Mouse (Mus musculus) kidney, embryonic 15.5 days (tissue): Measurements from ENCODE around the gene Fntb. TPM values are rescaled to one million over a fixed set of nuclear protein-coding genes. Genes with fewer than 3 reads are reported as not detected.

Source experiments
- ATAC-seq: fragments of 200-750 bp; cut with Nextera tagmentation; replicated peaks from 2 replicates; pipeline ENCODE4 v1.8.0; 2017; ENCODE audit warnings: moderate TSS enrichment; ENCODE audit not compliant: low FRiP score
- H3K27ac ChIP-seq: fragments of 300-500 bp; sonication (generic); 2 replicates; pipeline ENCODE4 v1.5.1; 2015; ENCODE audit warnings: mild to moderate bottlenecking, inconsistent platforms
- H3K27me3 ChIP-seq: fragments of 300-500 bp; sonication (generic); 2 replicates; pipeline ENCODE4 v1.6.1; 2015; ENCODE audit warnings: inconsistent platforms
- H3K36me3 ChIP-seq: fragments of 300-500 bp; sonication (generic); 2 replicates; pipeline ENCODE4 v1.6.1; 2015; ENCODE audit warnings: inconsistent platforms
- H3K4me1 ChIP-seq: fragments of 300-500 bp; sonication (generic); 2 replicates; pipeline ENCODE4 v1.6.1; 2015; ENCODE audit warnings: inconsistent platforms
- H3K4me2 ChIP-seq: fragments of 300-500 bp; sonication (generic); 2 replicates; pipeline ENCODE4 v1.6.1; 2015; ENCODE audit warnings: moderate library complexity, mild to moderate bottlenecking, inconsistent platforms
- H3K4me3 ChIP-seq: fragments of 300-500 bp; sonication (generic); replicated peaks from 2 replicates; pipeline ENCODE4 v1.5.1; 2015; ENCODE audit warnings: mild to moderate bottlenecking, inconsistent platforms
- H3K9ac ChIP-seq: fragments of 300-500 bp; sonication (generic); 2 replicates; pipeline ENCODE4 v1.6.1; 2015; ENCODE audit warnings: mild to moderate bottlenecking, inconsistent platforms
- H3K9me3 ChIP-seq: fragments of 300-500 bp; sonication (generic); replicated peaks from 2 replicates; pipeline ENCODE4 v1.6.1; 2016; ENCODE audit warnings: inconsistent platforms
- WGBS: fragments of 180-500 bp; shearing (Covaris S2); methylation state at CpG from one replicate; pipeline ENCODE4 v1.1.7; 2015; ENCODE audit warnings: mixed read lengths; 5-methylcytosine and 5-hydroxymethylcytosine counted together
- polyA plus RNA-seq: library from polyadenylated mRNA; unstranded; fragments of >200 nt; fragmentation: Nextera tagmentation; extraction: Ambion mirVana; gene quantifications from 2 replicates; pipeline ENCODE4 v1.2.1, GENCODE M21; 2015

The Fntb gene
- polyA plus RNA-seq, 1 experiment from 2014 or later = 43.7 TPM

GRCm38 (mm10) chr12:76895777-76896176, 130.4 kb downstream of the Fntb start:
- Histone ChIP-seq H3K4me3 (no peak overlapping the region), H3K4me2 (no peak overlapping the region), H3K27me3 (no peaks in the 10 kb centered on the region), H3K4me1 (0 out of 2 replicates have a peak, but pooled peaks cover 4% of the 10 kb centered on the region), H3K27ac (no peak overlapping the region), H3K36me3 (peaks cover 33% of the 10 kb centered on the region), H3K9me3 (no peaks in the 10 kb centered on the region), H3K9ac (no peak overlapping the region)
- 45% methylated on average over 7 of the region's 7 CpGs for WGBS
- no peak for ATAC-seq

DNA sequence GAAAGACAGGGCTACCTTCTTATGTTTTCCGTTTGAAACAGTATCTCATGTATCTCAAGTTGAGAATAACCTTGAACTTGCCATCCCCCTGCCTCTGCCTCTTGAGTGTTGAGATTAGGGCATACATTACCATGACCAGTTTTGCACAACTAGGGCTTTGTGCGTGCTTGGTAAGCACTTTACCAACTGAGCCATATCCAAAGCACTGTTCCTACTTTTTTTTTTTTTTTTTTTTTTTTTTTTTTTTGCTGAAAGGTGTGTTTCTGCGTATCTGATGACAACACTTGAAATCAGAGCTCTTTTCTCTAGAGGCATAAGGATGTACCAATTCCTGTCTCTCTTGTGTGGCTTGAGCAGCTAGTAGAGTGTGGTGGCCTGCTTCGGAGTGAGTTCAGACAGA, 131.2 kb downstream of the Fntb start:
- Histone ChIP-seq H3K9me3 (no peaks in the 10 kb centered on the region), H3K9ac (no peak overlapping the region), H3K4me1 (0 out of 2 replicates have a peak, but pooled peaks cover 4% of the 10 kb centered on the region), H3K4me2 (no peak overlapping the region), H3K36me3 (peaks cover 37% of the 10 kb centered on the region), H3K27ac (no peak overlapping the region), H3K4me3 (no peak overlapping the region), H3K27me3 (no peaks in the 10 kb centered on the region)
- no peak for ATAC-seq
- WGBS = 94% methylated on average over 4 of the region's 4 CpGs

DNA sequence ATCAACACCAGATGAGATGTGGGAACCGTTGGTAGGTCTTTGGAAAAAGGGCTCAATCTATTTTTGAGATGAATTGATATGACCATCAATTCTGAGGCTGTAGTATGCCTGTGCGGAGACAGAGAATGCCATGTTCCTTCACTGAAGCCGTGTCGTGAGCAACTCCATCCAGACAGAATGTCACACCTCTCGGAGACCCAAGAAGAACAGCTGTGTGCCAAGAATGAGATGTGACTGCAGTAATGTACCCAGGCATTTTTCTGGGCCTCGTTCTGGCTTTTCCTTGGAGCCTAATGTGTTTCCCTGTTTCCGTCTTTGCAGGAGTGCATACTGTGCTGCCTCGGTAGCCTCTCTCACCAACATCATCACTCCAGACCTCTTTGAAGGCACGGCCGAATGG, 131.6 kb downstream of the Fntb start:
- Histone ChIP-seq H3K27me3 (no peaks in the 10 kb centered on the region), H3K4me3 (no peak overlapping the region), H3K9ac (no peak overlapping the region), H3K36me3 (peaks cover 37% of the 10 kb centered on the region), H3K4me2 (no peak overlapping the region), H3K27ac (no peak overlapping the region), H3K9me3 (no peaks in the 10 kb centered on the region), H3K4me1 (0 out of 2 replicates have a peak, but pooled peaks cover 4% of the 10 kb centered on the region)
- WGBS = 82% methylated on average over 10 of the region's 10 CpGs
- no peak for ATAC-seq

GRCm38 (mm10) chr12:76898141-76898540, 132.8 kb downstream of the Fntb start:
- no peak overlapping the region for H3K9ac ChIP-seq
- H3K4me3 ChIP-seq = no peak overlapping the region
- H3K4me2 ChIP-seq = no peak overlapping the region
- H3K4me1 ChIP-seq = 0 out of 2 replicates have a peak, but pooled peaks cover 4% of the 10 kb centered on the region
- ATAC-seq = no peak
- no peaks in the 10 kb centered on the region for H3K9me3 ChIP-seq
- H3K27ac ChIP-seq = no peak overlapping the region
- no peaks in the 10 kb centered on the region for H3K27me3 ChIP-seq
- peaks cover 37% of the 10 kb centered on the region for H3K36me3 ChIP-seq

GRCm38 (mm10) chr12:76899261-76899975, 134.0 kb downstream of the Fntb start:
- Histone ChIP-seq H3K4me3 (no peak overlapping the region), H3K27me3 (no peaks in the 10 kb centered on the region), H3K4me1 (0 out of 2 replicates have a peak, but pooled peaks cover 4% of the 10 kb centered on the region), H3K36me3 (peaks cover 35% of the 10 kb centered on the region), H3K4me2 (no peak overlapping the region), H3K27ac (no peak overlapping the region), H3K9me3 (no peaks in the 10 kb centered on the region), H3K9ac (no peak overlapping the region)
- no peak for ATAC-seq
- WGBS = 84% methylated on average over 10 of the region's 10 CpGs

- no peak for ATAC-seq
- H3K4me3 ChIP-seq = no peak overlapping the region
- H3K36me3 ChIP-seq = peaks cover 44% of the 10 kb centered on the region
- no peak overlapping the region for H3K4me2 ChIP-seq
- H3K9ac ChIP-seq = no peak overlapping the region
- H3K27me3 ChIP-seq = no peaks in the 10 kb centered on the region
- no peaks in the 10 kb centered on the region for H3K9me3 ChIP-seq
- H3K4me1 ChIP-seq = 0 out of 2 replicates have a peak, but pooled peaks cover 3% of the 10 kb centered on the region
- 75% methylated on average over 3 of the region's 3 CpGs for WGBS
- no peak overlapping the region for H3K27ac ChIP-seq
Measured at GRCm38 (mm10) chr12:76901508-76902294, 136.3 kb downstream of the Fntb start.

GRCm38 (mm10) chr12:76906278-76906677, 140.9 kb downstream of the Fntb start:
- no peak overlapping the region for H3K9ac ChIP-seq
- no peaks in the 10 kb centered on the region for H3K27me3 ChIP-seq
- H3K9me3 ChIP-seq = no peaks in the 10 kb centered on the region
- H3K4me3 ChIP-seq = no peak overlapping the region
- ATAC-seq = no peak
- peaks cover 24% of the 10 kb centered on the region for H3K36me3 ChIP-seq
- H3K27ac ChIP-seq = no peak overlapping the region
- H3K4me2 ChIP-seq = no peak overlapping the region
- 67% methylated on average over 1 of the region's 1 CpGs for WGBS
- peaks cover 21% of the 10 kb centered on the region for H3K4me1 ChIP-seq

DNA sequence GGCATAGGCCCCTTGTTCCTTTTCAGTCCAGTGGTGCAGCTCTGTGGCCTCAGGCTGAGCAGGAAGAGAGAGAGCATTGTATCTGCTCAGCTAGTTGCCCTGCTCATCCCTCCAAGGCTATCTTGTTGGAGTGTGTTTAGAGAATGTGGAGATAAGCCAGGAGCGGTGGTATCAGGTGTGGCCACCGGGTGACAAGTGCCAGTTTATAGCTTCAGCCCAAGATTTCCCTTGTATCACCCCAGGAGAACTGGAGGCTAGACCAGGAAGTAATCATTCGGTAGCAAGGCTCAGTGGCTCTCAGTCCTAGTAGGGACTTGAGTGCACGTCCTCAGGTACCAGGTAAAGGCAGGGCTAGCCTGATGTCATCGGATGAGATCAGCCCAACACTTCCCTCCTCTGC, 143.8 kb downstream of the Fntb start:
- Histone ChIP-seq H3K36me3 (peaks cover 41% of the 10 kb centered on the region), H3K27me3 (no peaks in the 10 kb centered on the region), H3K9ac (no peak overlapping the region), H3K9me3 (no peaks in the 10 kb centered on the region), H3K27ac (no peak overlapping the region), H3K4me3 (no peak overlapping the region), H3K4me2 (no peak overlapping the region), H3K4me1 (peaks cover 24% of the 10 kb centered on the region)
- peak; percentile 55 for ATAC-seq
- WGBS = 86% methylated on average over 5 of the region's 5 CpGs

GRCm38 (mm10) chr12:76910258-76910940, 145.0 kb downstream of the Fntb start:
- Histone ChIP-seq H3K4me1 (peaks cover 24% of the 10 kb centered on the region), H3K9me3 (no peaks in the 10 kb centered on the region), H3K36me3 (peaks cover 42% of the 10 kb centered on the region), H3K27ac (peak overlapping the region; percentile 32), H3K4me2 (0 out of 2 replicates have a peak overlapping the region, but pooled peaks have one; percentile 9), H3K9ac (no peak overlapping the region), H3K4me3 (no peak overlapping the region), H3K27me3 (no peaks in the 10 kb centered on the region)
- 71% methylated on average over 11 of the region's 11 CpGs for WGBS
- peak; percentile 69 for ATAC-seq

DNA sequence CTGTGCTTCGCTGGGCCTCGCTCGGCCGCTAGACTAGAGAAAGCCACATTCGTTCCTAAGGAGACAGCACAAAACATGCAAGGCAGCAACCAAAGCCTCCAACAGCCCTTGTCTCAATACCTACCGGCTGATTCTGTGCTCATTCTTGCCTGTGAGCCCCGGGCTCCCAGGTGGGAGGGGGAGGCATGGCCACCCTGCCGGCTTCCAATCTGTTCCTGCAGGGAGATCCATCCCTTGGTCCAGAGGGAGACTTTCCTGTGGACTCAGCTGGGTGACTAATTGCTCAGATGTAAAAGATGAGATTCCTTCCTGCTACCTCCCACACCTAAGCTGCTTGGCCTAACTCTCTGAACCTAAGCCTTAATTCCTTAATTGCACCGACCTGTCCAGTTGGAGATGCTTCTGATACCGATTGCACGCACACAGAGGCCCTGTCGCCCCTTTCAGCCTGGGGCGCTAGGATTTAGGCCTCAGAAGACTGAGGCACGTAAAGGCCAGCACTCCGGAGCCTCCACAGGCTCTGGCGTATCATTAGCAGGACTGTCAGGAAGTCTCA, 145.9 kb downstream of the Fntb start:
- Histone ChIP-seq H3K27ac (peak overlapping the region; percentile 60), H3K9me3 (no peaks in the 10 kb centered on the region), H3K9ac (no peak overlapping the region), H3K27me3 (no peaks in the 10 kb centered on the region), H3K36me3 (peaks cover 42% of the 10 kb centered on the region), H3K4me1 (peaks cover 21% of the 10 kb centered on the region), H3K4me3 (no peak overlapping the region), H3K4me2 (no peak overlapping the region)
- ATAC-seq = peak; percentile 38; the same call in 1 of the 2 replicates
- 50% methylated on average over 16 of the region's 16 CpGs for WGBS

DNA sequence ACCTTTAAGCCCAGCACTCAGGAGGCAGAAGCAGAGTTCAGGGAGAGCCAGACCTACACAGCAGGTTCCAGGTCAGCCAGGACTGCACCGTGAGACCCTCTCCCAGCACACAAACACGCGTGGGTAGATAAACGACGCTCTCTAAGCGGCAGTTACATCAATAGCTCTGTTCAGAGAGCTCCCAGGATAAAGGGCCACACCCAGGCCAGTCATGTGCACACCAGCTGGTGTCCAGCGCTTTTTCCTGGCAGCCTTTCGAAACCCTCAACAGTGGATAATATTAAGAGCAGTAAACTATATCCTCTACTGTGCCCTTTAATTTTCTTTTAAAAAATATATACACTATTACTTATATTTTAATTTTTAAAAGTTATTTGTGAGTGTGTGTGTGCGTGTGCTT, 146.8 kb downstream of the Fntb start:
- H3K4me1 ChIP-seq = peaks cover 18% of the 10 kb centered on the region
- peaks cover 42% of the 10 kb centered on the region for H3K36me3 ChIP-seq
- H3K4me3 ChIP-seq = no peak overlapping the region
- no peak overlapping the region for H3K4me2 ChIP-seq
- 75% methylated on average over 9 of the region's 9 CpGs for WGBS
- no peaks in the 10 kb centered on the region for H3K27me3 ChIP-seq
- ATAC-seq = no peak
- no peak overlapping the region for H3K9ac ChIP-seq
- H3K9me3 ChIP-seq = no peaks in the 10 kb centered on the region
- no peak overlapping the region for H3K27ac ChIP-seq
